Mouse (Mus musculus) midbrain, embryonic 16.5 days (tissue): Measurements from ENCODE around the gene Bbc3. TPM values are rescaled to one million over a fixed set of nuclear protein-coding genes. Genes with fewer than 3 reads are reported as not detected.

ENCODE experiments used
- ATAC-seq: fragments of 200-750 bp; cut with Nextera tagmentation; 2 replicates; pipeline ENCODE4 v1.8.0; 2017; ENCODE audit warnings: moderate TSS enrichment
- H3K27ac ChIP-seq: fragments of 300-500 bp; sonication (generic); 2 replicates; pipeline ENCODE4 v1.5.1; 2014; ENCODE audit warnings: mild to moderate bottlenecking, low read length, mixed read lengths
- H3K27me3 ChIP-seq: fragments of 300-500 bp; sonication (generic); 2 replicates; pipeline ENCODE4 v1.6.1; 2014; ENCODE audit warnings: low read depth, low read length, mixed read lengths; ENCODE audit not compliant: control insufficient read depth, insufficient read depth
- H3K36me3 ChIP-seq: fragments of 300-500 bp; sonication (generic); 2 replicates; pipeline ENCODE4 v1.6.1; 2014; ENCODE audit warnings: mild to moderate bottlenecking, low read length, moderate library complexity, mixed read lengths; ENCODE audit not compliant: control insufficient read depth, insufficient read depth
- H3K4me1 ChIP-seq: fragments of 300-500 bp; sonication (generic); 2 replicates; pipeline ENCODE4 v1.6.1; 2014; ENCODE audit warnings: mild to moderate bottlenecking, low read length, mixed read lengths; ENCODE audit not compliant: control insufficient read depth, insufficient read depth
- H3K4me2 ChIP-seq: fragments of 300-500 bp; sonication (generic); 2 replicates; pipeline ENCODE4 v1.6.1; 2014; ENCODE audit warnings: mild to moderate bottlenecking, low read length, mixed read lengths
- H3K4me3 ChIP-seq: fragments of 300-500 bp; sonication (generic); 2 replicates; pipeline ENCODE4 v1.5.1; 2014; ENCODE audit warnings: low read depth, mild to moderate bottlenecking, low read length, moderate library complexity, mixed read lengths
- H3K9ac ChIP-seq: fragments of 300-500 bp; sonication (generic); 2 replicates; pipeline ENCODE4 v1.6.1; 2014; ENCODE audit warnings: low read depth, low read length, mixed read lengths
- H3K9me3 ChIP-seq: fragments of 300-500 bp; sonication (generic); replicated peaks from 2 replicates; pipeline ENCODE4 v1.6.1; 2014; ENCODE audit warnings: mild to moderate bottlenecking, low read length, mixed read lengths; ENCODE audit not compliant: control insufficient read depth, poor library complexity, severe bottlenecking
- whole genome bisulfite sequencing: fragments of 180-500 bp; shearing (Covaris S2); extraction: QIAGEN DNeasy Blood & Tissue Kit; methylation state at CpG from one replicate; pipeline ENCODE4 v1.1.7; 2014; 5-methylcytosine and 5-hydroxymethylcytosine counted together
- polyA plus RNA-seq: library from polyadenylated mRNA; unstranded; fragments of >200 nt; fragmentation: Nextera tagmentation; extraction: Ambion mirVana; gene quantifications from 2 replicates; pipeline ENCODE4 v1.2.1, GENCODE M21; 2015

Bbc3 gene
- polyA plus RNA-seq, 1 experiment from 2014 or later, result 30.0 TPM

DNA sequence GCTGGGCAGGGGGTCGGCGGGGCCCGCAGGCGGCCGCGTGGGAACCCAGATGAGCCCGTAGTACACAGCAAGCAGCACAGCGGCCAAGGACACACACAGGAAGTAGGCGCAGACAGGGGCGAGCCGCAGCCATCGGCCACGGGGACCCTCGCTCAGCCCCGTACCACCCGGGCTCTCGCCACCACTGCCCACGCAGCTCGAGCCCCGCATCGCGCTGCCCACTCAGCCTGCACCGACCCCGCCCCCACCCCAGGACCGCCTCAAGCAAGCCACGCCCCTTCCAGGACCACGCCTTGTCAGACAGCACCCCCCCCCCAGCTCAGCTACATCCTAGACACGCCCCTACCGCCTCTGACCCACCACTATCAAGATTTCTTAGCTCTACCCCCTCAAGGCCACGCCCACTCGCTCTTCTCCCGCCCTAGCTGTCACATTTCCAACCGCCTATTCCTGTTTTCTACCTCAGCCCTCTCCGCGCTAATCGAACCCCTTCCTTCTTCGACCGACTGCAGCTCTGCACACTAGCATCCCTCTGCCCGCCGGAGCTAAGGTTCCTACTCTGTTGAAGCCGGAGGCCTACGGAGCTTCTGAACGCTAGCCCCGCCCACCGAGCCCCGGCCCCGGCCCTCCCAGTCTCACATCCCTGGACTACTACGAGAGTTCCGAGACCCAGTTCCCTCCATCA, 35.0 kb upstream of the Bbc3 start, which contains the start of gene Inafm1:
Gene Inafm1, minus strand, starts transcription at position 537 of the 685 bp plus-strand sequence.
- Histone ChIP-seq H3K4me3 (peak within 1 kb of the TSS; percentile 85), H3K27me3 (no peaks in the 10 kb centered on the region), H3K27ac (peak within 1 kb of the TSS; percentile 97), H3K9me3 (no peaks in the 10 kb centered on the region), H3K4me1 (peaks cover 27% of the 10 kb centered on the region), H3K9ac (peak within 1 kb of the TSS; percentile 95), H3K36me3 (peaks cover 18% of the 10 kb centered on the region), H3K4me2 (peak within 1 kb of the TSS; percentile 65)
- WGBS, result 2% methylated on average over 36 of the region's 49 CpGs
- peak; percentile 83 for ATAC-seq

DNA sequence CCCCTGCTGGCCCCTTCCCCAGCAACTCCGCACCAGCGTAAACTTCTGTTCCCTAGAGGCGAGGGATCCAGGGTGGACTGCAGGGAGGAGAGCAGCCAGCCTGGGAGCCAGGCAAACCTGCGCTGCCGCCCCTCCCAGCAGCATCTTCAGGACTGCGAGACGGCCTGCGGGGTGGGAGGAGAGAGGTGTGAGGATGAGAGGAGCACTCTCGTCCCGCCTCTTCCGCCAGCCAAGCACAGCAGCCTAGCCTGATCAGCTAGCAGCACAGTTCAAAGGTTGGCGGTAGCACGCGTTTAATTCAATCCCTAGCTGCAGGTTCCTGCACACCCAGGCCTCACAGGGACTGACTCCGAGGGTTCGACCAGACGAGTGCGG, 34.4 kb upstream of the Bbc3 start:
- no peaks in the 10 kb centered on the region for H3K27me3 ChIP-seq
- H3K9me3 ChIP-seq, result no peaks in the 10 kb centered on the region
- peak overlapping the region; percentile 65 for H3K4me2 ChIP-seq
- H3K9ac ChIP-seq, result peak overlapping the region; percentile 95
- H3K4me1 ChIP-seq, result peaks cover 27% of the 10 kb centered on the region
- H3K4me3 ChIP-seq, result peak overlapping the region; percentile 85
- under 1% methylated on average over 16 of the region's 18 CpGs for WGBS
- peak overlapping the region; percentile 97 for H3K27ac ChIP-seq
- peak; percentile 78 for ATAC-seq
- peaks cover 20% of the 10 kb centered on the region for H3K36me3 ChIP-seq

DNA sequence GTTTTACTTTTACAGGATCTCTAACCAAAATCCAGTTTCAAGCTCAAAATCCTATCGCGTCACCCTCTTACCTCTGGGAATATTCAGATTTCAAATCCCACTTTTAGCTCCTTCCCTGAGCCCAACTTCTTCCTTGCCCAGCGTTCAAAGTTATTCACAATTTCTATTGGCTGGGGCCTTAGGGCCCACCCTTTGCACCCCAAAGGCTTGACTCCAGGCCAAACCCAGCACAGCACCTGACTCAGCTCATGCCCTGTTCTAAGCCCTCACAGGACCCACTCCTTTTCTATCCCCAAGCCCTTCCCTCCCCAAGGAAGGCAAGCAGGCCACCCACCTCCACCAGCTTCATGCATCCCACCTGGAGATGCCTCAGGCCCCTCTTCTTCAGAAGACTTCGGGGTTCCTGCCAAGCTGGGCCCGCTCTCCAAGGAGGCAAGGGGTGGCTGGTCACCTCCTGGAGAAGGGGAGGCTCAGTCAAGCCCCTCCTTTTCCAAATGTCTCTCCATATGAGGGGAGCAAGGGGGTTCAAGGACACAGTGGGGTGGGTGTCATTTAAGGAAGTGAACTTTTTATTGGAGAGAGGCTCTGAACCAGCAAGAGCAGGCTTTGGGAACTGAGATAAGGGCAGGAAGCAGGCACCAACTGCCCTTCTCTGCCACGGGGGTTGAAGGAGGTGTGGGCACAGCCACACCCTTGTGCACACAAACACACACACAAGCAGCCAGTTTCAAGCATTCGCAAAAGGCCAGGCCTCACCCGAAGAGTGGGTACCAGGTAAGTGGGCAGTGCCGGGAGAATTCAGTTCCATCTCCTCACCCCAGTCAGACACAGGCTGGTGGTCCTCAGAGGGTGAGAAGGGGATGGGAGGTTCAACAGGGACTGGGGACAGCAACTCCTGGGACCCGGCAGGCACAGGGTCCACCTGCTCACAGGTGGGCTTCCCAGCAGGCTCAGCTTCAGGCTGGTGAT, 33.0 kb upstream of the Bbc3 start:
- 90% methylated on average over 10 of the region's 10 CpGs for WGBS
- no peak overlapping the region for H3K4me3 ChIP-seq
- ATAC-seq, result no peak

GRCm38 (mm10) chr7:16280721-16281120, 27.5 kb upstream of the Bbc3 start:
- H3K36me3 ChIP-seq, result peaks cover 18% of the 10 kb centered on the region
- H3K9me3 ChIP-seq, result no peaks in the 10 kb centered on the region
- H3K4me3 ChIP-seq, result no peak overlapping the region
- no peak overlapping the region for H3K9ac ChIP-seq
- no peak overlapping the region for H3K27ac ChIP-seq
- WGBS, result 92% methylated on average over 11 of the region's 11 CpGs
- ATAC-seq, result no peak
- no peaks in the 10 kb centered on the region for H3K27me3 ChIP-seq
- peaks cover 7% of the 10 kb centered on the region for H3K4me1 ChIP-seq
- H3K4me2 ChIP-seq, result no peak overlapping the region

More for the DNA sequence above, 33.0 kb upstream of the Bbc3 start:
- Histone ChIP-seq H3K36me3 (peaks cover 20% of the 10 kb centered on the region), H3K9ac (no peak overlapping the region), H3K4me2 (no peak overlapping the region), H3K9me3 (no peaks in the 10 kb centered on the region), H3K4me1 (peaks cover 27% of the 10 kb centered on the region), H3K27ac (no peak overlapping the region), H3K27me3 (no peaks in the 10 kb centered on the region)

- WGBS, result 90% methylated on average over 13 of the region's 13 CpGs
- Histone ChIP-seq H3K4me3 (no peak overlapping the region), H3K27ac (no peak overlapping the region), H3K36me3 (peaks cover 7% of the 10 kb centered on the region; the same call in 1 of the 2 replicates), H3K27me3 (no peaks in the 10 kb centered on the region), H3K4me2 (no peak overlapping the region), H3K9ac (no peak overlapping the region), H3K4me1 (peaks cover 11% of the 10 kb centered on the region), H3K9me3 (no peaks in the 10 kb centered on the region)
- ATAC-seq, result no peak
These were observed 25.9 kb upstream of the Bbc3 start for GRCm38 (mm10) chr7:16282334-16282733.

DNA sequence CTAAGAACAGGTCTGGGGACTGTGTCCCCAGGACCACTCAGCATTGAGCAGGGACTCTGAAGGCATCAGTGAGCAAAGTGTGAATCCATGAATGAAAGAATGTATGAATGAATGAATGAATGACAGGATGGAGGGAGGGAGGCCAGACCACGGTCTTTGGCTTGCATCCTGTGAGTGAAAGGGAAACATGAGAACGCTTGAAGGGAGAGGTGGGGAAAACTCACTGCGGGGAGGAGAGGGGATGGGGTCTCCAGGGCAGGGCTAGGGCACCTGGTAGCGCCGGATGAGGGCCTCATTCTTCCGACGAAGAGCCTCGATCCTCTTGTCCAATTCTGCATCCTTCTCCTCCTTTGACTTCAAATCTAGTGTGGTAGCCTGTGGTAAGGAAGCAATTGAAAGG, 24.2 kb upstream of the Bbc3 start:
- H3K9me3 ChIP-seq, result no peaks in the 10 kb centered on the region
- no peak for ATAC-seq
- H3K27me3 ChIP-seq, result no peaks in the 10 kb centered on the region
- no peak overlapping the region for H3K27ac ChIP-seq
- peaks cover 3% of the 10 kb centered on the region; the same call in 1 of the 2 replicates for H3K36me3 ChIP-seq
- WGBS, result 92% methylated on average over 8 of the region's 8 CpGs
- no peak overlapping the region for H3K4me2 ChIP-seq
- peaks cover 11% of the 10 kb centered on the region for H3K4me1 ChIP-seq
- H3K4me3 ChIP-seq, result no peak overlapping the region
- no peak overlapping the region for H3K9ac ChIP-seq

DNA sequence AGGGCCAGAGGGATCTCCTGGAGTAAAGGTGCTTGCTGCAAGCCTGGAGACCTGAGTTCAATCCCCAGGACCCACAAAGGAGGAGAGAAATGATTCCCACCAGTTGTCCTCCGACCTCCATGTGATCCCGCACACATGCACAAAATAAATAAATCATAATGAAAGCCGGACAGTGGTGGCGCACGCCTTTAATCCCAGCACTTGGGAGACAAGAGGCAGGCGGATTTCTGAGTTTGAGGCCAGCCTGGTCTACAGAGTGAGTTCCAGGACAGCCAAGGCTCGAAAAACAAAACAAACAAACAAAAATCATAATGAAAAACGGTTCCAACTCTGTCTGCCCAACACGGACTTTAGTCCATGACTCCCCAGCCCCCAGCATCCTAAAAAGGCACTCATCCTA, 23.3 kb upstream of the Bbc3 start:
- 0 out of 2 replicates have a peak overlapping the region, but pooled peaks have one; percentile 22 for H3K9ac ChIP-seq
- WGBS, result 74% methylated on average over 9 of the region's 9 CpGs
- H3K4me2 ChIP-seq, result peak overlapping the region; percentile 61; the same call in 1 of the 2 replicates
- peaks cover 3% of the 10 kb centered on the region; the same call in 1 of the 2 replicates for H3K36me3 ChIP-seq
- H3K27me3 ChIP-seq, result no peaks in the 10 kb centered on the region
- ATAC-seq, result no peak
- no peak overlapping the region for H3K4me3 ChIP-seq
- no peak overlapping the region for H3K27ac ChIP-seq
- no peaks in the 10 kb centered on the region for H3K9me3 ChIP-seq
- H3K4me1 ChIP-seq, result peaks cover 11% of the 10 kb centered on the region

DNA sequence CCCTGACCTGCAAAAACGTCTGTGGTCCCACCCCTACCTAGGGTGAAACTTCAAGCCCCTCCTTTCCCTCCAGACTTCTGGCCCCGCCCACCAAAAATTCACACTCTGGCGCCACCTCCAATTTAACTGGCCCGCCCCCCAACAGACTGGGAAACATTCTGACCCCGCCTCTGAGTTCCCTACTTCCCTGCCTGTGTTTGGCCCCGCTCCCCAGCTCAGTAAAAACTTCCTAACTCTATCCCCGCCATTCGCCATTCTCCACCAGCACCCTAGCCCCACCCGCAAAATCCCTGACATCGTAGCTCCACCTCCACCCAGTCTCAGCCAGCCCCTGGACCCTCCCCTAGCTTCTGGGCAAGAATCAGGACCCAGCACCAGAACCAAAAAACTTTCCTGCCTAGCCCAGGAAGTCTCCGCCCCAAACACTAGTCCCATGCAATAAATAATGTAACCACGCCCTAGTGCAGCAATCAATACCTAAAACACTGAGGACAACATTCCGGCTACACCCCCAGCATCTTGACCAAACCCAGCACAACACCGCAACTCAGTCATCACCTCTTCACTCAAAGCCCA, 22.7 kb upstream of the Bbc3 start:
- H3K27me3 ChIP-seq, result no peaks in the 10 kb centered on the region
- 3% methylated on average over 14 of the region's 14 CpGs for WGBS
- peak overlapping the region; percentile 69 for H3K4me3 ChIP-seq
- peak; percentile 52 for ATAC-seq
- H3K4me1 ChIP-seq, result peaks cover 11% of the 10 kb centered on the region
- H3K9me3 ChIP-seq, result no peaks in the 10 kb centered on the region
- H3K36me3 ChIP-seq, result peaks cover 3% of the 10 kb centered on the region; the same call in 1 of the 2 replicates
- H3K9ac ChIP-seq, result 0 out of 2 replicates have a peak overlapping the region, but pooled peaks have one; percentile 75
- H3K4me2 ChIP-seq, result peak overlapping the region; percentile 61
- H3K27ac ChIP-seq, result peak overlapping the region; percentile 12
